Mouse (Mus musculus): Measurements from ENCODE around the gene Edrf1. TPM values are rescaled to one million over a fixed set of nuclear protein-coding genes. Genes with fewer than 3 reads are reported as not detected.

Gene Edrf1
- polyA plus RNA-seq, 1 experiment from 2014 or later: 27.1 TPM

- ATAC-seq (ENCODE audit: low FRiP score, low TSS enrichment): no peak
- Histone ChIP-seq H3K9ac (replicated peaks; ENCODE audit: low read length) (no peak overlapping the region), H3K9me3 (ENCODE audit: low read length) (peaks cover 5% of the 10 kb centered on the region), H3K36me3 (ENCODE audit: insufficient read depth, low read length) (0 out of 2 replicates have a peak, but pooled peaks cover 4% of the 10 kb centered on the region), H3K27me3 (ENCODE audit: insufficient read depth, low read length) (no peaks in the 10 kb centered on the region), H3K27ac (ENCODE audit: low read length) (no peak overlapping the region), H3K4me1 (ENCODE audit: insufficient read depth, low read length) (peaks cover 9% of the 10 kb centered on the region), H3K4me3 (ENCODE audit: low read length) (no peak overlapping the region), H3K4me2 (replicated peaks; ENCODE audit: low read depth, low read length) (no peak overlapping the region)
- WGBS: 79% methylated on average over 2 of the region's 2 CpGs
Observed at GRCm38 (mm10) chr7:133707301-133707700, 70.0 kb downstream of the Edrf1 start.

GRCm38 (mm10) chr7:133715387-133715786 is 78.0 kb downstream of the Edrf1 start:
- Histone ChIP-seq H3K4me1 (ENCODE audit: insufficient read depth, low read length) (no peaks in the 10 kb centered on the region), H3K9ac (replicated peaks; ENCODE audit: low read length) (no peak overlapping the region), H3K4me3 (ENCODE audit: low read length) (no peak overlapping the region), H3K4me2 (replicated peaks; ENCODE audit: low read depth, low read length) (no peak overlapping the region), H3K9me3 (ENCODE audit: low read length) (no peaks in the 10 kb centered on the region), H3K27me3 (ENCODE audit: insufficient read depth, low read length) (no peaks in the 10 kb centered on the region), H3K27ac (ENCODE audit: low read length) (no peak overlapping the region), H3K36me3 (ENCODE audit: insufficient read depth, low read length) (peaks cover 78% of the 10 kb centered on the region)
- 90% methylated on average over 4 of the region's 4 CpGs for WGBS
- ATAC-seq (ENCODE audit: low FRiP score, low TSS enrichment): no peak

- Histone ChIP-seq H3K27me3 (ENCODE audit: insufficient read depth, low read length) (no peaks in the 10 kb centered on the region), H3K4me2 (replicated peaks; ENCODE audit: low read depth, low read length) (no peak overlapping the region), H3K27ac (ENCODE audit: low read length) (no peak overlapping the region), H3K36me3 (ENCODE audit: insufficient read depth, low read length) (peaks cover 89% of the 10 kb centered on the region), H3K9ac (replicated peaks; ENCODE audit: low read length) (no peak overlapping the region), H3K9me3 (ENCODE audit: low read length) (no peaks in the 10 kb centered on the region), H3K4me3 (ENCODE audit: low read length) (no peak overlapping the region), H3K4me1 (ENCODE audit: insufficient read depth, low read length) (no peaks in the 10 kb centered on the region)
- 94% methylated on average over 1 of the region's 1 CpGs for WGBS
- ATAC-seq (ENCODE audit: low FRiP score, low TSS enrichment): no peak
Observed at GRCm38 (mm10) chr7:133718580-133718979, 81.2 kb downstream of the Edrf1 start.

- Histone ChIP-seq H3K4me1 (ENCODE audit: insufficient read depth, low read length) (no peaks in the 10 kb centered on the region), H3K27ac (ENCODE audit: low read length) (no peak overlapping the region)
- 86% methylated on average over 11 of the region's 11 CpGs for WGBS
Observed at GRCm38 (mm10) chr7:133720616-133721015, 83.3 kb downstream of the Edrf1 start.

More at GRCm38 (mm10) chr7:133720616-133721015, 83.3 kb downstream of the Edrf1 start:
- ATAC-seq (ENCODE audit: low FRiP score, low TSS enrichment): no peak
- Histone ChIP-seq H3K4me2 (replicated peaks; ENCODE audit: low read depth, low read length) (no peak overlapping the region), H3K27me3 (ENCODE audit: insufficient read depth, low read length) (no peaks in the 10 kb centered on the region), H3K36me3 (ENCODE audit: insufficient read depth, low read length) (peaks cover 75% of the 10 kb centered on the region), H3K9ac (replicated peaks; ENCODE audit: low read length) (no peak overlapping the region), H3K4me3 (ENCODE audit: low read length) (no peak overlapping the region), H3K9me3 (ENCODE audit: low read length) (no peaks in the 10 kb centered on the region)

Other genes with a start within 250 kb of the Edrf1 start
- not detected in 2 replicates for gene Tex36, start 35.4 kb upstream of the Edrf1 start, polyA plus RNA-seq (2015; fragmentation: Nextera tagmentation; extraction: Ambion mirVana)
- gene Mmp21, start 42.5 kb downstream of the Edrf1 start, polyA plus RNA-seq (2015; fragmentation: Nextera tagmentation; extraction: Ambion mirVana): not detected in 2 replicates
- gene Bccip, start 71.8 kb downstream of the Edrf1 start, polyA plus RNA-seq (2015; fragmentation: Nextera tagmentation; extraction: Ambion mirVana): 181 and 190 TPM in 2 replicates
- gene Uros, start 72.5 kb downstream of the Edrf1 start, polyA plus RNA-seq (2015; fragmentation: Nextera tagmentation; extraction: Ambion mirVana): 31.3 and 32.4 TPM in 2 replicates
- gene Fank1, start 139.3 kb downstream of the Edrf1 start, polyA plus RNA-seq (2015; fragmentation: Nextera tagmentation; extraction: Ambion mirVana): 0.36 and 0.50 TPM in 2 replicates
- 24.2 and 24.3 TPM in 2 replicates for gene Dhx32, start 145.2 kb downstream of the Edrf1 start, polyA plus RNA-seq (2015; fragmentation: Nextera tagmentation; extraction: Ambion mirVana)

Data from kidney, embryonic 16.5 days (tissue).